Mouse (Mus musculus) heart, postnatal 0 days (tissue): ENCODE results near the gene Rere.

Experiments used
- CTCF ChIP-seq: IDR thresholded peaks from 2 replicates; pipeline ENCODE4 v1.5.1; 2016; ENCODE audit warnings: antibody characterized with exemption, control low read depth, low read depth
- EP300 ChIP-seq: IDR thresholded peaks from 2 replicates; pipeline ENCODE4 v1.6.1; 2016; ENCODE audit warnings: antibody characterized with exemption, low read depth

GRCm38 (mm10) chr4:150237636-150238361, 43.6 kb upstream of the Rere start:
- TF ChIP-seq CTCF = no peak
- no peak for TF ChIP-seq EP300
